ENCODE assay signal across 8 mouse cellular contexts in the genomic region with DNA sequence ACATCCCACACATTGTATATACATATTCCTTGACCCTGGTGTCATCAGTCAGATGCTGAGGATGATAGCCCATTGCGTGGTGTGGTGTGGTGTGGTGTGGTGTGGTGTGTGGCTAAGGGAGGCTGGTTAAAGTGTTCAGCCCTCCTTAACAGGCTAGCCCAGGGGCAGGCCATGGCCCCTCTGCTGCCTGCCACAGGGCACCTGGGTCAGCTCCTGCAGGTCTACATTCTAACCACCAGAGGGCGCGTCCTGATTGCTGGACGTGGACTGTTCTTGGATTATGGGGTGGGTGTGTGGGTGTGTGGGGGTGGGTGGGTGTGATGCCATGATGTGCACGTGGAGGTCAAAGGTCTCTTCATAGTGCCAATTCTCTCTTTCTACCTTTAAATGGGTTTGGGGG. TPM values are rescaled to one million over a fixed set of nuclear protein-coding genes. Genes with fewer than 3 reads are reported as not detected.
DNase-seq lines count a peak whose midpoint lies in the region; ATAC-seq lines count a peak whose summit lies in the region.

No protein-coding gene starts in this region.

- H3K4me1 ChIP-seq in forebrain, embryonic 10.5 days, result peaks cover 8% of the 10 kb centered on the region
- H3K4me1 ChIP-seq in forebrain, embryonic 16.5 days (replicated peaks; ENCODE audit: control insufficient read depth, insufficient read depth, low read length), result peaks cover under 1% of the 10 kb centered on the region

- H3K9ac ChIP-seq in forebrain, embryonic 16.5 days (replicated peaks; ENCODE audit: low read depth, low read length), result no peak overlapping the region

- 10% methylated on average over 5 of the region's 5 CpGs for WGBS in forebrain, embryonic 10.5 days
- whole genome bisulfite sequencing in forebrain, embryonic 16.5 days, result 12% methylated on average over 5 of the region's 5 CpGs

- H3K9me3 ChIP-seq in forebrain, embryonic 10.5 days, result no peaks in the 10 kb centered on the region
- H3K9me3 ChIP-seq in forebrain, embryonic 16.5 days (ENCODE audit: control insufficient read depth, low read length), result no peaks in the 10 kb centered on the region

- no peak overlapping the region for H3K27ac ChIP-seq in forebrain, embryonic 10.5 days
- no peak overlapping the region for H3K27ac ChIP-seq in forebrain, embryonic 16.5 days (ENCODE audit: low read length)

- H3K4me2 ChIP-seq in forebrain, embryonic 16.5 days (ENCODE audit: low read length), result no peak overlapping the region

- H3K27me3 ChIP-seq in forebrain, embryonic 10.5 days (ENCODE audit: poor library complexity, severe bottlenecking), result no peaks in the 10 kb centered on the region
- no peaks in the 10 kb centered on the region for H3K27me3 ChIP-seq in forebrain, embryonic 16.5 days (replicated peaks; ENCODE audit: control insufficient read depth, insufficient read depth, low read length)

- no peak overlapping the region for H3K4me3 ChIP-seq in forebrain, embryonic 10.5 days
- no peak overlapping the region for H3K4me3 ChIP-seq in forebrain, embryonic 16.5 days (replicated peaks; ENCODE audit: low read length)

- ATAC-seq in forebrain, embryonic 16.5 days, result no peak

- H3K36me3 ChIP-seq in forebrain, embryonic 10.5 days (replicated peaks), result no peaks in the 10 kb centered on the region
- H3K36me3 ChIP-seq in forebrain, embryonic 16.5 days (ENCODE audit: control insufficient read depth, insufficient read depth), result no peaks in the 10 kb centered on the region

- DNase-seq in forebrain, embryonic 10.5 days (ENCODE audit: extremely low spot score, low spot score), result peak; percentile 65
- peak; percentile 42 for DNase-seq in 3134 (ENCODE audit: extremely low read depth, insufficient read length, low spot score)
- peak; percentile 64 for DNase-seq in adipocyte (ENCODE audit: low spot score)
- DNase-seq in forelimb bud, embryonic 11.5 days (ENCODE audit: low read depth, low spot score), result peak; percentile 56
- peak; percentile 67 to 70 for DNase-seq in kidney, postnatal 4 days
- DNase-seq in natural killer cell, adult 2 months (ENCODE audit: low spot score in 2 of 2), result peak; percentile 22 to 34
- no peak for DNase-seq in urinary bladder, adult 18-20 months (ENCODE audit: low spot score in 2 of 2)

RNA-seq across cellular contexts. Expression of a gene that starts 18.8 kb away (rescaled TPM):
- polyA plus RNA-seq in forebrain, embryonic 10.5 days (2016; fragmentation: Nextera tagmentation; extraction: Ambion mirVana), result not detected in 2 replicates
- polyA plus RNA-seq in forebrain, embryonic 16.5 days (2015; fragmentation: Nextera tagmentation; extraction: Ambion mirVana), result not detected in 2 replicates

RNA-seq across cellular contexts. Expression of a gene that starts 25.1 kb away (rescaled TPM):
- polyA plus RNA-seq in forebrain, embryonic 10.5 days (2016; fragmentation: Nextera tagmentation; extraction: Ambion mirVana), result 0.11 and 0.33 TPM in 2 replicates
- 0.96 and 2.1 TPM in 2 replicates for polyA plus RNA-seq in forebrain, embryonic 16.5 days (2015; fragmentation: Nextera tagmentation; extraction: Ambion mirVana)

RNA-seq across cellular contexts. Expression of a gene that starts 37.0 kb away (rescaled TPM):
- polyA plus RNA-seq in forebrain, embryonic 10.5 days (2016; fragmentation: Nextera tagmentation; extraction: Ambion mirVana), result 291 and 302 TPM in 2 replicates
- polyA plus RNA-seq in forebrain, embryonic 16.5 days (2015; fragmentation: Nextera tagmentation; extraction: Ambion mirVana), result 155 and 168 TPM in 2 replicates

RNA-seq across cellular contexts. Expression of a gene that starts 48.8 kb away (rescaled TPM):
- 50.0 and 52.2 TPM in 2 replicates for polyA plus RNA-seq in forebrain, embryonic 10.5 days (2016; fragmentation: Nextera tagmentation; extraction: Ambion mirVana)
- 38.0 and 38.1 TPM in 2 replicates for polyA plus RNA-seq in forebrain, embryonic 16.5 days (2015; fragmentation: Nextera tagmentation; extraction: Ambion mirVana)

Comparison
In these comparisons a context has a peak if more than half of its experiments do, and no peak if none do; other contexts are left out.
1. DNase-seq: peak in forebrain, embryonic 10.5 days (single experiment), 3134 (single experiment), adipocyte (single experiment), forelimb bud, embryonic 11.5 days (single experiment), kidney, postnatal 4 days (2 of 2) and natural killer cell, adult 2 months (2 of 2); none in urinary bladder, adult 18-20 months (0 of 2).